Mouse (Mus musculus) forelimb bud, embryonic 11.5 days (tissue): ENCODE results near the gene Zfp988.
"Not testable (repeated sequence)": the region's sequence is repeated elsewhere in the genome, so short reads cannot be mapped to it uniquely, and the experiment has no call there.

Experiments
- DNase-seq: peaks from one replicate; pipeline ENCODE4 v3.0.0-alpha.2; 2012; ENCODE audit warnings: low read depth, low spot score

Zfp988 gene

DNA sequence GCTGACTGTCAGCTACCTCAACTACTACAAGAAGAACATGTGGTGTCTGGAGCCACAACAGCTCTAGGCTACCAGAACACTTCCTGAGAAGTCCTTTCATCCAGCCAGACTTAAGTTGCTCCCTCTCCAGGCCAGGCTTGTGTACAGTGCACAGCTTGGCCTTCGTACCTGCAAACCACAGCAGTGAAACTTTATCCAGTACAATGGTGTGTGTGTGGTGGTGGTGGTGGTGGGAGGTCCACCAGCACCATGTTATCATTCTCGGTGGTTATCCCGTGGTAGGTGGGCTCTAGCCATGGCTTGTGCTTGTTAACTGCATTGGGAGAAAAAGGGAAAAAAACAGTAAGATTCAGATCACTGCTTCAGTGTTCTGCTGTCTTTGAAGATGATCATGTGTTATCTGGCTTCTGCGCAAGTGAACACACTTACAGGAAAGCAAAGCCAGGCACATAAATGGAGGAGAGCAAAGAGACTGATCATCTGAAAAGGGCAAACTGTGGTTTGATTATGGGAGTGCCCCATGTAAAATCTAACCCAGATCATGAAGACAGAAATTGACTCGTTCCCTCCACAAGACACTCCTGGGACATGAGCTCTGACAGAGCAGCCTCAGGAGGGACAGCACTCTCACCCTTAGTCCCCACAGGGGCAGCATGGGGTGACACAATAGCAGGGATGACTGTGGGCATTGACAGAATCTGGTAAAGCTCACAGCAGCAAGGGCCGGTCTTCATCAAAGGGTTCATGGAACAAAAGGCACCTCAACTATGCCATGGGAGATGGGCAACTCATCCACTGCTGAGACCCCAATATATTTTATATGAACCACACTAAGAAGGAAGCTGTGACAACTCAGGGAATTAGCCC, 37.8 kb downstream of the Zfp988 start:
- not testable (repeated sequence) for DNase-seq

DNA sequence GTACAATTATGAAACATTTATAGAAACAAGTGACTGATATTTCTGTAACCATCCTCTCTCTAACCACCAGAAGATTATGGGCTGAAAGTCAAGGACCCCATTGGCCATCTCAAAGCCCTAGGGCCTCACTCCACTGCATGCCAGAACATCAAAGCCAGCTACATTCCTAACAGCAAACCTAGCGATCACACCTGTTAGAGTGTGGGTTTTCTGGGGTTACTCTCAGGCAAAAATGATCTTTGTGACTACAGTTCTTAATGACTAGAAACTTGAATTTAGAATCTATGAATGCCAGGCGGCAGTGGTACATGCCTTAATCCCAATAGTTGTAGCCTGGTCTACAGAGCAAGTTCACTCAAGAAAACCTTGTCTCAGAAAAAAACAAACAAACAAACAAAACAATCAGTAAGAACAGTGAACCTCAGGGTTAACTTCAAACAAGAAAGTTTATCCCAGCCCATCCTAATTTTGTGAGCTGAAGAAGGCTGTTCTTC, 39.6 kb downstream of the Zfp988 start:
- not testable (repeated sequence) for DNase-seq

DNA sequence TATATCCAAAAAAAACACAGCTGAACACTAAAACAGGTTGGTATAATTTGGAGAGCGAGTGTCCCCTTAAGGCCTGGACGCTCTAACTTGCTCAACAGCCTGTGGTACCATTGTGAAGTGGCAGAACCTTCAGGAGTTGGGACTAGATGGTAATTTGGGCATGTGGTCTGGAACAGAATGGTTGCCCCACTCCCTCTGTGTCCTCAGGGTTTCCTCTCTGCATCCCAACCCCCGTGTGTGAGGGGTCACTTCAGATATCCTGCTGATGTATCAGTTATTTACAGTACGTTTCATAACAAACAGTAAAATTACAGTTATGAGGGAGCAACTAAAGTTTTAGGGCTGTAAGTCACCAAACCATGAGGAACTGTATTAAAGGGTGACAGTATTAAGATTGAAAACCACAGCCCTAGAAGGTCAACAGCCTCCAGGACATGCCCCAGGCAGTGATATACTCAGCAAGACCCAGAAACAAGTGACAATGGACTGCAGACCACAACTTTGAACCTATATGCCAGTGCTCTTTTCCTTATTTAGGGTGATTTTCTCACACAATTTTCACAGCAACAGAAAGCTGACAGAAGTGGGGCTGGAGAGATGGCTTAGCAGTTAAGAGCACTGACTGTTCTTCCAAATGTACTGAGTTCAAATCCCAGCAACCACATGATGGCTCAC, 41.0 kb downstream of the Zfp988 start:
- not testable (repeated sequence) for DNase-seq

DNA sequence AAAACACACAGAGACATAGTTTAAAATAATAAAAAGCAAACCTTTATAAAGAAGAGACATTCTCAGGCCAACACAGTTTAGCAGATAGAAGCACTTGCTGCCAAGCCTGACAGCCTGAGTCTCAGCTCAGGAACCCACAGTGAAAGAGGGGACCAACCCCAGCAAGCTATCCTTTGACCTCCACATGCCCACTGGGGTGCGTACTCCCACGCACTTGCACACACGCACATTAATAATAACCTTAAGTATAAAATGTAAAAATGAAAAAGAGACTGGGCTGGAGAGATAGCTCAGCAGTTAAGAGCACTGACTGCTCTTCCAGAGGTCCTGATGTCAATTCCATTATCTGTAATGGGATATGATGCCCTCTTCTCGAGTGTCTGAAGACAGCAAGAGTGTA, 41.8 kb downstream of the Zfp988 start:
- DNase-seq, result not testable (repeated sequence)

DNA sequence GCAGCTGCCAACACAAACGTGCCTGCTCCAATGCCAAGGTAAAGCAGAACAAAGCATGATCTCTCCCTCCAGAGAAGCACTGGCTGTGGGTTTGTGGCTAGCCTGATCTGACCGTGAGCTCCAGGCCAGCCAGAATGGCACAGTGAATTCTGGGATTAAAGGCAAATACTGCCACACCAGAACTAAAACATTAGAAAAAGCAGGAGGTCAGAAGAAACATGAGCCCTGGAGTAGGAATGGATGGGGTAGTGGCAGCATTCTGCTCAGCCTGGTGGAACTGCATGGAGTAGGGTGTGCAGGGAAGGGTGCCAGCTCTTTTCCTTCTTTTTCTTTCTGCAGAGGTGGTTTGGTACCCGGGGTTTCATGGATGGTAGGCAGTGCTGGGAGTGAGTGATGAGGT, 42.4 kb downstream of the Zfp988 start:
- DNase-seq, result not testable (repeated sequence)

DNA sequence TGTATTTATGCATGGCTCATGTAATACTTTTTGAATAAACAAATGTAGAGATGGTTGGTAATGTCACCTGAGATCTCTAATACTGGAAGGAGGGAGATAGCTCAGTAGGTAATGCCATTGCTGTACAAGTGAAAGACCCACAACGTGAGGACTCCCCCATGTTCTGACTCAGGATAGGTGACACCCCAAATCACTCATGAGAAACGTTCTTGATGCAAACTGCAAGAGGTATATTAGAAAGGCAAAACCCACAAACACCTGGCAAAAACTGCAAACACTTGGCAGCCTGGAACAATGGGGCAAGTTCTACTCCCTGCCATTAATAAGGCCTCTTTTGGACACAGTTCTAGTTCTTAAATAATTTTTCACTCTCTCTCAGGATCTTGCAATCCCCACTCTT, 42.9 kb downstream of the Zfp988 start:
- not testable (repeated sequence) for DNase-seq

DNA sequence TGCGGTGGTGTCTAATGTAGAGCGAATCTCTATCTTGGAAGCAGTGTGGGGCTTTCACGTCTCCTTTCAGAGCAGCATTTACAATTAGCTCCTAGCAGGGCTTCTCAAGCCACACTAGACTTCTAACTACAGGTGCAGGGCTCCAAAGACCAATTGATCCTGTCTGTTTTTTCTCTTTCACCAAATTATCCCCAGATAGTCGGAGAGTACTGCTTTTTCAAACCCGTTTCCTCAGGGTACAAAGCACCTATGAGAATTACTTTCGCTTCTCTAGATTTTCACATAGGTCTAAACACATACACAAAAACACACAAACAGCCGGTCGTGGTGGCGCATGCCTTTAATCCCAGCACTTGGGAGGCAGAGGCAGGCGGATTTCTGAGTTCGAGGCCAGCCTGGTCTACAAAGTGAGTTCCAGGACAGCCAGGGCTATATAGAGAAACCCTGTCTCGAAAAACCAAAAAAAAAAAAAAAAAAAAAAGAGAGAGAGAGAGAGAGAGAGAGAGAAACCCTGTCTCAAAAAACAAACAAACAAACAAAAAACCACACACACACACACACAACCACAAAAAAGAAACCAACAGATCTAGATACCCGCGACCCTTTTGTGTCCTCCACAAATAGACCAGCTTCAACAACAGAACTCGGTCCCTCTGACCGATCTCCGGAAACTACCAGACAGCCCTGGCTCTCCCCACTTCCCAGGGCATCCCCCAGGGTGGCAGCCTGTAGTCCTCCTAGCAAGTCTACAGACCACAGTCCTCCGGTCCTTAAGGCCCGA, 43.6 kb downstream of the Zfp988 start:
- not testable (repeated sequence) for DNase-seq

DNA sequence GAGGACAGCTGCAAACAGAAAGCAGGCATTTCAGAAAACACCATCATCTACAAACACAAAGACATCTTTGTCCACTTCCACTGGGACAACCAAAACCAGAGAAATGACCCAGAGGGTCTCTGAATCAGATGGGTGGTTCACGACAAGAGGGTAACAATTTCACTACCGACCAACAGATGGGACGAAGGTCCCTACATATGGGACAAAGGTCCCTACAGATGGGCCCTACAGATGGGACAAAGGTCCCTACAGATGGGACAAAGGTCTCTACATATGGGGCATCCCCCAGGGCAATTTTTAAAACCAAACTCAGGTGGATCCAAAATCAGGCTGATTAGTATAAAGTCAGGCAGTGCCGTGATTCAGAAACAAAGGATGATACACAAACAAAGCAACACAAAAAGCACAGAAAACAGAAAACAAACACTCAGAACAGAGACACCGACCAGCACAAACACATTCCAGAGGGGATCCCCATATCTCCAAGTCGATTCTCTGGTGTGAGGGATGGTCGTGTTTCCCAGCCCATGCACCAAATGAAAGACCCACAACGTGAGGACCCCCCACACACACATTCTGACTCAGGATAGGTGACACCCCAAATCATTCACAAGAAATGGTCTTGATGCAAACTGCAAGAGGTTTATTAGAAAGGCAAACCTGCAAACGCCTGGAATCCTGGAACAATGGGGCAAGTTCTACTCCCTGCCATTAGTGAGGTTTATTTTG, 44.4 kb downstream of the Zfp988 start:
- DNase-seq, result not testable (repeated sequence)

DNA sequence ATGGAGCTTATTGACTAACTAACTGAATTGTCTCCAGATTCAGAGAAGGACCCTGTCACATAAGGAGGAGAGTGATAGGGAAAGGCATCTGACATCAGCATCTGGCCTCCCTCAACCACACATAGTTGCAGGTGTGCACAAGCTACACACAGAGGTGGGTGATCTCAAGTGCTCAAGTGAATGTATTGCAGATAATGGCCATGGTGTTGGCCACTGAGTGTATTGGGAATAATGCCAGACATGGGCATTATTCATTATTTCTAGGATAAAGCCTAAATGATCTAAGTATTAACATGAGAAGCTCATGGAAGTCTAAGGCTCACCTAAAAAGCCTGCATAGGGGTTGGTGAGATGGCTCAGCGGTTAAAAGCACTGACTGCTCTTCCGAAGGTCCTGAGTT, 45.1 kb downstream of the Zfp988 start:
- not testable (repeated sequence) for DNase-seq

DNA sequence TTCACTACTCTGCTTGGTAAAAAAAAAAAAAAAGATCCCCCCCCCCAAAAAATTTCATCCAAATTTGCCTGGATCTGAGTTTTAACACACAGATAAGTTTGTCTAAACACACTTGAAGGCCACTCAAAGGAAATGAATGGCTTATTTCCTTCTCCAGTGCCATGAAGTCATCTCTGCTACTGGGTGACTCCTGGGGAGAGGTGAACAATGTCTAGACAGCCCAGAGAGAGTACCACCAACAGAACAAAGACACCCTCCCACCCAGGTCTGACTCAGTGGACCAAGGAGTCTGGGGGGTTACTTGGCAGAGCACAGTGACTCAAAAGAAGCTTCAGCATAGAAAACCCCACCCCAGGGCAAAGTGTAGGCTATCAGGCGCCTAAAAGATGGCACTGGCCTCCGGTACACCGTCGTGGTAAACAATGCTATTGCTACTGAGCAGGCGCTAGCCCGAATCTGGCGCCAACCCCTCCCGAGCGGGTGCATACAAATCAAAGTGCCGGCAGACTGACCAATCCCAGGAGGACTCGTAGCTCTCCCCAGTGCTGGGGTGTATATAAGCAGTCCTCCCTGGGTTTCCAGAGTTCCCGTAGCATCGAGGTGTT, 46.0 kb downstream of the Zfp988 start:
- not testable (repeated sequence) for DNase-seq

DNA sequence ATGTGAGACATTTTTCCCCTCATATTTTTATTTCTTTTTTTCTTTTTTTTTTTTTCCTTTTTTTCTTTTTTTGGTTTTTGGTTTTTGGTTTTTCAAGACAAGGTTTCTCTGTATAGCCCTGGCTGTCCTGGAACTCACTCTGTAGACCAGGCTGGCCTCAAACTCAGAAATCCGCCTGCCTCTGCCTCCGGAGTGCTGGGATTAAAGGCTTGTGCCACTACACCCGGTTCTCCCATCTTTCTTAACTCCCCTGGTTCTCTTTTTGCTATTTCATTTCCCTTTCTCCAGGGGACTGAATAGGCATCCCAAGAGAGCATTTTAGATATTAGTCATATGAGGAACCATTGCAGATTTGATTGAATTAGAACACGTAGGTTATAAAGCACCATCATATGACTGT, 48.2 kb downstream of the Zfp988 start:
- not testable (repeated sequence) for DNase-seq

DNA sequence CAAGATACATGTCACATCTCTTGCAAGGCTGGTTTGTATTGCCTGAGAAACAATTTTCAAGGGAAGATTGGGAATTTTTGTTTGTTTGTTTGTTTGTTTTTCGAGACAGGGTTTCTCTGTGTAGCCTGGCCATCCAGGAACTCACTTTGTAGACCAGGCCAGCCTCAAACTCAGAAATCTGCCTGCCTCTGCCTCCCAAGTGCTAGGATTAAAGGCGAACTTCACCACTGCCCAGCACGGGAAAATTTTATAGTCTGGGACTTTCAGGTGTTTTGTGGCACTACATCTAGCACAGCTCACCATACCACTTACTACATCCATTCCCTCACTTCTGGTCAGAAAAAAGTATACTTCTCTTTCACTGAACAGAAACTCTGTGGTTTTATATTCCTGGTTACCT, 50.6 kb downstream of the Zfp988 start:
- not testable (repeated sequence) for DNase-seq

DNA sequence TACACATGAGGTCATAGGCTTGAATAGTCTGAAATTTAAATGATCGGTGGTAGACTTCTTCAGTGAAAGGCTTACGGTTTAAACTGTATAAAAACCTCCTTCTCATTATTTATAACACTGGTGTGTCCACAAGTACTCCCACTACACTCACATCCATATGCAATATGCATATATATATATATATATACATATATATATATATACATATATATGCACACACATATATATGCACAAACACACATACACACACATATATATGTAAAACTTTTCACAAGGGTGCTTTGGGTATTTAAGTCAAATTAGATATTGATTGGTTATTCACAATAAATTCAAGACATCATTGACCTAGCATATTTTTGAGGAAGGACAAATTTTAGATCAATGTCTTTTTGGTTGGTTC, 51.7 kb downstream of the Zfp988 start:
- not testable (repeated sequence) for DNase-seq

DNA sequence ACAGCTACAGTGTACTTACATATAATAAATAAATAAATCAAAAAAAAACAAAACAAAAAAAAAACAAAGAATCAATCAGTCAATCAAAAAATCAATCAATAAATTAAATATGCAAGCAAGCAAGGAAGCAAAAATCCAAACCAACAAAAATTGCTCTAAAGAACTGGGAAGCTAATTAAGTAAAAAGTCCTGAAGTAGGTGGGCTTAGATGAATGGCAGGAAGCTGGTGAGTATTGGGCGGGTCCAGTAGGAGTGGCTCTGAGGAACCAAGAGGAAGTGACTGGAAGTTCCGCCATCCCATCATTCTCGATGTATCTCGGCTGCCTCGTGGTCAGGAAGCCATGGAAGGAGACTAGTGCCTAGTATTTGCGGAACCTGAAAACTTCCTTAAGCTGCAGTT, 55.5 kb downstream of the Zfp988 start, which contains the start of gene Zfp978:
TSS of gene Zfp978 (plus strand) at position 301 of the 400 bp plus-strand sequence.
- not testable (repeated sequence) for DNase-seq

DNA sequence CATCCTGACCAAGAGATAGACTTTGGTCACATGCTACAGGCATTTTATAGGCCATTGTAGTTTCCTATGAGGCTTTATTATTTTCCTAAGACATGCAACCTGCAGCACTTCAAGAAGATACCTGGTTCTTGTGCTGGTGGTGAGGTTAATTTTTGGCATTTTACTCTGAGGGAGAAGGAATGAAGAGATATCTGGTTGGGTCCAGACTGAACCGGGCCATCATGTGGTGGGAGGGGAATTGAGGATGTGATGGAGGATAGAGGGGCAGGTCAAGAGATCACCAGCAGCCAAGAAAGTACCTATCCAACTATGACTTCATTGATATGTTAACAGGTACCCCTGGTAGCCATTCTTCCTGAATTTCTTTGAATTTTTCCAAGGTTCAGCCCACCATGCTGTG, 56.4 kb downstream of the Zfp988 start:
- not testable (repeated sequence) for DNase-seq

DNA sequence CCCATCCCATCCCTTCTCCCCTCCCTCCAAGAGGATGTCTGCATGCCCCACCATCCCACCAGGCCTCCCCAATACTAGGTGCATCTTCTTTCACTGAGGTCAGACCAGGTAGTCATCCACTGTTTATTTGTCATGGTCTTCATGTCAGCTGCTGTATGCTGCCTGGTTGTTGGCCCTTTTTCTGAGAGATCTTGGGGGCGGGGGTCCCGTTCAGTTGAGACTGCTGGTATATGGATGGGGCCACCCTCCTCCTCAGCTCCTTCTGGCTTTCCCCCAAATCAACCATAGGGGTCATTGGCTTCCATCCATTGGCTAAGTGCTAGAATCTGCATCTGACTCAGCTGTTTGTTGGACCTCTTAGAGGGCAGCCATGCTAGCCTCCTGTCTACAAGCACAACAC, 64.1 kb downstream of the Zfp988 start:
- DNase-seq, result not testable (repeated sequence)

DNA sequence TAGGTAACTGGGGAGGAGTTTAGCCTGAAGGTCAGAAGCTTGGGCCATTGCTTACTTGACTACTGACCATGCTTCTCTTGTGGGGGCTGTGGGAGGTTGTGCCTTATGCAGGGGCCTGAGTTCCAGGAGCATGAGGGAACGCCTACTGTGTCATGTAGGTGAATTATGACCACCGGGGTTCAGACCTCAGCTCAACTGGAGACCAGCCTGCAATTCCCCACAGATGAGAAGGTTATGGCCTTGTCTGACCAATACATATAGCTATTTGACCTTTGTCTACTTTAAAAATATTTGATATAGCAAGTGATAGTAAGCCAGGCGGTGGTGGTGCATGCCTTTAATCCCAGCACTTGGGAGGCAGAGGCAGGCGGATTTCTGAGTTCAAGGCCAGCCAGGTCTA, 77.7 kb downstream of the Zfp988 start:
- DNase-seq, result not testable (repeated sequence)
